Mouse (Mus musculus): ENCODE measurements around the gene Ptger1.

- no peak for TF ChIP-seq GATA1 (IDR thresholded peaks at IDR 0.05; ENCODE audit: low read length)
- no peak for TF ChIP-seq TAL1 (IDR thresholded peaks at IDR 0.05; ENCODE audit: low read length)
Observed at GRCm38 (mm10) chr8:83665969-83666865, at the start of gene Ptger1.
